Mouse (Mus musculus) myocyte (in vitro differentiated cells): Measurements from ENCODE around the gene Ttl.

Source experiments
- MAX ChIP-seq: IDR thresholded peaks from one replicate; pipeline ENCODE4 v1.6.1; 2011; ENCODE audit warnings: low read depth, mild to moderate bottlenecking, control low read depth
- MYOG ChIP-seq, 3 experiments: IDR thresholded peaks; one replicate each; pipeline ENCODE4 v1.6.1; 2011; ENCODE audit warnings: control low read depth in 2 of 3, low read depth in 2 of 3, mild to moderate bottlenecking in 2 of 3; ENCODE audit not compliant: insufficient read length in 2 of 3, control insufficient read depth in 1 of 3, insufficient read depth in 1 of 3
- POLR2A ChIP-seq: IDR thresholded peaks from one replicate; pipeline ENCODE4 v1.6.1; 2011; ENCODE audit warnings: low read depth, mild to moderate bottlenecking, control low read depth, moderate library complexity; ENCODE audit not compliant: insufficient read length
- POLR2AphosphoS2 ChIP-seq: IDR thresholded peaks from one replicate; pipeline ENCODE4 v1.6.1; 2011; ENCODE audit warnings: low read depth, control low read depth; ENCODE audit not compliant: insufficient read length
- REST ChIP-seq: IDR thresholded peaks from one replicate; pipeline ENCODE4 v1.6.1; 2011; ENCODE audit warnings: mild to moderate bottlenecking, control low read depth, moderate library complexity; ENCODE audit not compliant: insufficient read depth, insufficient read length
- SRF ChIP-seq: IDR thresholded peaks from one replicate; pipeline ENCODE4 v1.6.1; 2011; ENCODE audit warnings: low read depth; ENCODE audit not compliant: control insufficient read depth, insufficient read length
- TCF12 ChIP-seq: IDR thresholded peaks from one replicate; pipeline ENCODE4 v1.6.1; 2011; ENCODE audit warnings: mild to moderate bottlenecking, control low read depth; ENCODE audit not compliant: poor library complexity, insufficient read depth, severe bottlenecking
- USF1 ChIP-seq: IDR thresholded peaks from one replicate; pipeline ENCODE4 v1.6.1; 2011; ENCODE audit warnings: low read depth, mild to moderate bottlenecking, control low read depth, moderate library complexity

DNA sequence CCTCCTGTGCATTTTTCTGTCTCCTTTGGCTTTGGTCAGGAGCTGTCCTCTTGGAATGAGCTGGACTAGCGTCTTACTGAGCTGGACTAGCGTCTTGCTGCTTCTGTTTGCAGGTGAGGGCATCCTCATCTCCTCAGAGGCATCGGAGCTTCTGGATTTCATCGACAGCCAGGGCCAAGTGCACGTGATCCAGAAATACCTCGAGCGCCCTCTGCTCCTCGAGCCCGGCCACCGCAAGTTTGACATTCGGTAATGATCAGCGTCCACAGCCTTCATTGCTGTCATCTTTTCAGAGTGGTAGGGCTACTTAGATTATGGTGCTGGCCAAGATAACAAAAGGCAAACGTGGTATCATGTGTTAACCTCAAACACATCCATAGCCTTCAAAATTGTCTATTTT lies 15.4 kb downstream of the Ttl start:
- TF ChIP-seq POLR2A (no peak), MAX (no peak), POLR2AphosphoS2 (no peak), REST (no peak), MYOG (IDR thresholded peaks at IDR 0.05; ENCODE audit: control insufficient read depth in 1 of 3, insufficient read depth in 1 of 3, insufficient read length in 2 of 3, low read depth in 2 of 3) (no peak), USF1 (no peak), TCF12 (no peak), SRF (no peak)
